Mouse (Mus musculus): ENCODE measurements around the gene 4930539E08Rik. TPM values are rescaled to one million over a fixed set of nuclear protein-coding genes. Genes with fewer than 3 reads are reported as not detected.

Gene 4930539E08Rik
- polyA plus RNA-seq (2015; fragmentation: Nextera tagmentation; extraction: Ambion mirVana): 0.05 and 0.12 TPM in 2 replicates

GRCm38 (mm10) chr17:28915060-28915628, at the start of gene 4930539E08Rik:
Gene 4930539E08Rik (minus strand): TSS chr17:28915324.
- Histone ChIP-seq H3K9ac (no peak within 1 kb of the TSS), H3K9me3 (no peaks in the 10 kb centered on the region), H3K27ac (no peak within 1 kb of the TSS), H3K4me1 (0 out of 2 replicates have a peak, but pooled peaks cover 2% of the 10 kb centered on the region), H3K4me3 (no peak within 1 kb of the TSS), H3K4me2 (no peak within 1 kb of the TSS), H3K27me3 (no peaks in the 10 kb centered on the region), H3K36me3 (no peaks in the 10 kb centered on the region)
- WGBS: 63% methylated on average over 12 of the region's 12 CpGs
- no peak for ATAC-seq (ENCODE audit: borderline replicate concordance, extremely low read depth, low FRiP score, low TSS enrichment)

- ATAC-seq (ENCODE audit: borderline replicate concordance, extremely low read depth, low FRiP score, low TSS enrichment): no peak
- no peaks in the 10 kb centered on the region for H3K4me1 ChIP-seq
- no peaks in the 10 kb centered on the region for H3K9me3 ChIP-seq
- no peak overlapping the region for H3K9ac ChIP-seq
- H3K27me3 ChIP-seq: no peaks in the 10 kb centered on the region
- H3K27ac ChIP-seq: no peak overlapping the region
- no peak overlapping the region for H3K4me2 ChIP-seq
- no peak overlapping the region for H3K4me3 ChIP-seq
- H3K36me3 ChIP-seq: peaks cover 52% of the 10 kb centered on the region
- 81% methylated on average over 10 of the region's 10 CpGs for WGBS
Observed at GRCm38 (mm10) chr17:28961596-28961995, 46.5 kb upstream of the 4930539E08Rik start.

GRCm38 (mm10) chr17:28960597-28960996, 45.5 kb upstream of the 4930539E08Rik start:
- no peak for ATAC-seq (ENCODE audit: borderline replicate concordance, extremely low read depth, low FRiP score, low TSS enrichment)
- Histone ChIP-seq H3K9ac (no peak overlapping the region), H3K27me3 (no peaks in the 10 kb centered on the region), H3K4me1 (no peaks in the 10 kb centered on the region), H3K36me3 (peaks cover 42% of the 10 kb centered on the region), H3K4me3 (no peak overlapping the region), H3K27ac (no peak overlapping the region), H3K9me3 (no peaks in the 10 kb centered on the region), H3K4me2 (no peak overlapping the region)
- WGBS: 34% methylated on average over 10 of the region's 10 CpGs

- Histone ChIP-seq H3K4me1 (peaks cover 22% of the 10 kb centered on the region), H3K36me3 (no peaks in the 10 kb centered on the region), H3K27ac (no peak overlapping the region), H3K9me3 (no peaks in the 10 kb centered on the region), H3K9ac (no peak overlapping the region), H3K27me3 (no peaks in the 10 kb centered on the region), H3K4me2 (peak overlapping the region; percentile 76), H3K4me3 (peak overlapping the region; percentile 70; the same call in 1 of the 2 replicates)
- WGBS: 95% methylated on average over 9 of the region's 9 CpGs
- no peak for ATAC-seq (ENCODE audit: borderline replicate concordance, extremely low read depth, low FRiP score, low TSS enrichment)
Observed at GRCm38 (mm10) chr17:28954416-28954815, 39.3 kb upstream of the 4930539E08Rik start.

- Histone ChIP-seq H3K4me1 (peaks cover 22% of the 10 kb centered on the region), H3K27me3 (no peaks in the 10 kb centered on the region), H3K4me2 (peak overlapping the region; percentile 76), H3K4me3 (peak overlapping the region; percentile 70), H3K9me3 (no peaks in the 10 kb centered on the region), H3K27ac (peak overlapping the region; percentile 95), H3K36me3 (no peaks in the 10 kb centered on the region), H3K9ac (peak overlapping the region; percentile 90)
- WGBS: 3% methylated on average over 9 of the region's 9 CpGs
- no peak for ATAC-seq (ENCODE audit: borderline replicate concordance, extremely low read depth, low FRiP score, low TSS enrichment)
Observed at GRCm38 (mm10) chr17:28953251-28953650, 38.1 kb upstream of the 4930539E08Rik start.

GRCm38 (mm10) chr17:28951831-28952799, 37.0 kb upstream of the 4930539E08Rik start, which contains the start of gene Kctd20:
Gene Kctd20 (plus strand): TSS chr17:28951950.
- under 1% methylated on average over 65 of the region's 80 CpGs for WGBS
- Histone ChIP-seq H3K27ac (peak within 1 kb of the TSS; percentile 95), H3K9me3 (no peaks in the 10 kb centered on the region; the same call in 1 of the 2 replicates), H3K4me2 (peak within 1 kb of the TSS; percentile 76), H3K27me3 (no peaks in the 10 kb centered on the region), H3K9ac (peak within 1 kb of the TSS; percentile 90), H3K36me3 (no peaks in the 10 kb centered on the region), H3K4me1 (peaks cover 22% of the 10 kb centered on the region), H3K4me3 (peak within 1 kb of the TSS; percentile 70)
- ATAC-seq (ENCODE audit: borderline replicate concordance, extremely low read depth, low FRiP score, low TSS enrichment): peak; percentile 92

GRCm38 (mm10) chr17:28950751-28951150, 35.6 kb upstream of the 4930539E08Rik start:
- Histone ChIP-seq H3K36me3 (no peaks in the 10 kb centered on the region), H3K9me3 (no peaks in the 10 kb centered on the region; the same call in 1 of the 2 replicates), H3K4me3 (no peak overlapping the region), H3K4me1 (peaks cover 22% of the 10 kb centered on the region), H3K4me2 (no peak overlapping the region), H3K27ac (no peak overlapping the region), H3K27me3 (no peaks in the 10 kb centered on the region), H3K9ac (no peak overlapping the region)
- WGBS: 66% methylated on average over 4 of the region's 4 CpGs
- ATAC-seq (ENCODE audit: borderline replicate concordance, extremely low read depth, low FRiP score, low TSS enrichment): no peak

- H3K36me3 ChIP-seq: no peaks in the 10 kb centered on the region
Observed at GRCm38 (mm10) chr17:28948661-28949060, 33.5 kb upstream of the 4930539E08Rik start.

GRCm38 (mm10) chr17:28947011-28947939, 32.2 kb upstream of the 4930539E08Rik start:
- ATAC-seq (ENCODE audit: borderline replicate concordance, extremely low read depth, low FRiP score, low TSS enrichment): no peak
- Histone ChIP-seq H3K4me2 (no peak overlapping the region), H3K9me3 (no peaks in the 10 kb centered on the region; the same call in 1 of the 2 replicates), H3K4me3 (no peak overlapping the region), H3K36me3 (no peaks in the 10 kb centered on the region), H3K9ac (no peak overlapping the region), H3K27me3 (no peaks in the 10 kb centered on the region), H3K27ac (no peak overlapping the region), H3K4me1 (peaks cover 6% of the 10 kb centered on the region)
- 88% methylated on average over 19 of the region's 19 CpGs for WGBS

More at GRCm38 (mm10) chr17:28948661-28949060, 33.5 kb upstream of the 4930539E08Rik start:
- WGBS: 36% methylated on average over 4 of the region's 4 CpGs
- no peak for ATAC-seq (ENCODE audit: borderline replicate concordance, extremely low read depth, low FRiP score, low TSS enrichment)
- H3K4me2 ChIP-seq: no peak overlapping the region
- H3K27ac ChIP-seq: no peak overlapping the region
- H3K4me3 ChIP-seq: no peak overlapping the region
- H3K9me3 ChIP-seq: no peaks in the 10 kb centered on the region; the same call in 1 of the 2 replicates
- peaks cover 10% of the 10 kb centered on the region for H3K4me1 ChIP-seq
- no peak overlapping the region for H3K9ac ChIP-seq
- H3K27me3 ChIP-seq: no peaks in the 10 kb centered on the region

- no peak for ATAC-seq (ENCODE audit: borderline replicate concordance, extremely low read depth, low FRiP score, low TSS enrichment)
- no peaks in the 10 kb centered on the region for H3K27me3 ChIP-seq
- H3K9ac ChIP-seq: no peak overlapping the region
- H3K9me3 ChIP-seq: no peaks in the 10 kb centered on the region; the same call in 1 of the 2 replicates
- no peak overlapping the region for H3K27ac ChIP-seq
- H3K4me1 ChIP-seq: no peaks in the 10 kb centered on the region
- H3K4me3 ChIP-seq: no peak overlapping the region
- H3K36me3 ChIP-seq: no peaks in the 10 kb centered on the region
- 82% methylated on average over 7 of the region's 7 CpGs for WGBS
- no peak overlapping the region for H3K4me2 ChIP-seq
Observed at GRCm38 (mm10) chr17:28944481-28944880, 29.4 kb upstream of the 4930539E08Rik start.

- Histone ChIP-seq H3K27ac (no peak within 1 kb of the TSS), H3K4me3 (no peak within 1 kb of the TSS), H3K36me3 (no peaks in the 10 kb centered on the region), H3K9ac (no peak within 1 kb of the TSS), H3K9me3 (no peaks in the 10 kb centered on the region; the same call in 1 of the 2 replicates), H3K4me2 (no peak within 1 kb of the TSS), H3K27me3 (no peaks in the 10 kb centered on the region), H3K4me1 (no peaks in the 10 kb centered on the region)
- whole genome bisulfite sequencing: 78% methylated on average over 7 of the region's 7 CpGs
- ATAC-seq (ENCODE audit: borderline replicate concordance, extremely low read depth, low FRiP score, low TSS enrichment): no peak
Observed at GRCm38 (mm10) chr17:28943740-28944139, 28.6 kb upstream of the 4930539E08Rik start, which contains the start of gene Pxt1. Gene Pxt1 (minus strand): TSS chr17:28943840.
